Mouse (Mus musculus) large intestine, adult 2 months (tissue): ENCODE measurements around the gene Ptprt. TPM values are rescaled to one million over a fixed set of nuclear protein-coding genes. Genes with fewer than 3 reads are reported as not detected.
"Not testable (repeated sequence)": the region's sequence is repeated elsewhere in the genome, so short reads cannot be mapped to it uniquely, and the experiment has no call there.

ENCODE experiments used
- DNase-seq: peaks from one replicate; pipeline ENCODE4 v3.0.0-alpha.2; 2012; ENCODE audit warnings: low read depth, low spot score
- WGBS: fragments of 180-500 bp; shearing (Covaris S2); methylation state at CpG from one replicate; pipeline ENCODE4 v1.1.7; 2018; 5-methylcytosine and 5-hydroxymethylcytosine counted together
- polyA plus RNA-seq: library from polyadenylated mRNA; depleted of rRNA; stranded (reverse); fragments of >200 nt; gene quantifications from 2 replicates; pipeline ENCODE4 v1.2.3, GENCODE M21; 2012

Gene Ptprt
- polyA plus RNA-seq, 1 experiment, result 0.69 TPM

DNA sequence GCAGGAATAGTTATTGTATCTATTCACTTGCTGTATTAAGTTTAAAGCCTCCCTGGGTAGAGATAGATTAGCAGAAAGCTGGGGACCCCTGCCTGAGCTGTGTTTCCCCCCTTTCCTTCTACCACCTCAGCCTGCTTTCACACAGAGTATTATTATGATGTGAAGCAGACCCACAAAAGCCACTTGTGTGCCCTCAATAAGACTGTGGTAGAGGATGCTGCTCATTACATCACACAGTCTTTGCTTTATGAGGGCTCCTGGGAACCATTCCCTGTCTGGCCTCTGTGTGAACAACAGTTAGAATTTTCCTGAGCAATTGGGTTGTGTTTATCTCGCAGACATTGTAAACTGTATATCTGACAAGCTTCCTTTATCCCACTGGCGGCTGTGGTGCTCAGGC lies 409.7 kb downstream of the Ptprt start:
- 55% methylated on average over 2 of the region's 2 CpGs for WGBS
- DNase-seq, result no peak

DNA sequence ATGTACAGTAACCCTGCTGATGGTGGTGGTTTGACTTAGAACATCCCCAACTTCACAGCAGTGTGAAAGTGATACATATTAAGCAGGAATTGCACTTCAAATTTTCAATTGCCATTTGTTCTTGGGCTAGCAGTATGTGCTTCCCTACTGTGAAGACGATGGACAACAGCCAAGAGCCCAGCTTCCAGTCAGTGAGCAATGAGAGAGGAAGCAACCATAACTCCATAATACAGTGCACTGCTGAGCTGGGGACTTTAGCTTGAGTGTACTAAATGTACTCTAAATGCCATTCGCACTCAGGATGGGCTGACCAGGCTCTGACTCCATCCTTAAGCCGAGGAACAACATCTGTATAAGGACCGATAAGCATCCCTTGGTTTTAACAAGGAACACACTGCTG lies 412.7 kb downstream of the Ptprt start:
- 83% methylated on average over 4 of the region's 4 CpGs for WGBS
- no peak for DNase-seq

DNA sequence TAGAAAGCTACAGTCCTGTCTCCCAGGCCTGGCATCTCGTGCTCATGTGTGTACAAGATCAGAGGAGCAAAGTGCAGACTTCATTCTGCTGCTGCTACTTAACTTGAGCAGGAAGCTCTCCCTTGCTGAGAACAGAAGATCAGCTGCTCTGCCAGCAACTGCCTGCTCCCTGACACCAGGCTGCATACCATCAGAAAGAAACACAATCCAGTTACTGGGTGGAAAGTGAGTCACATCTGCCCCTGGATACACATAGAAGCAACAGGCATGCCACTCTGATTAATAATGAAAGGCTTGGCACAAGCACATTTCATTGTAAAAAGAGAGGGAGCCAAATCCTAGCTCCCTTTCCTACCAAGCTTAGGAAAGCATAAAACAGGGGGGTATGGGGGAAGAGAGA lies 438.5 kb downstream of the Ptprt start:
- DNase-seq, result no peak
- 22% methylated on average over 1 of the region's 1 CpGs for WGBS

DNA sequence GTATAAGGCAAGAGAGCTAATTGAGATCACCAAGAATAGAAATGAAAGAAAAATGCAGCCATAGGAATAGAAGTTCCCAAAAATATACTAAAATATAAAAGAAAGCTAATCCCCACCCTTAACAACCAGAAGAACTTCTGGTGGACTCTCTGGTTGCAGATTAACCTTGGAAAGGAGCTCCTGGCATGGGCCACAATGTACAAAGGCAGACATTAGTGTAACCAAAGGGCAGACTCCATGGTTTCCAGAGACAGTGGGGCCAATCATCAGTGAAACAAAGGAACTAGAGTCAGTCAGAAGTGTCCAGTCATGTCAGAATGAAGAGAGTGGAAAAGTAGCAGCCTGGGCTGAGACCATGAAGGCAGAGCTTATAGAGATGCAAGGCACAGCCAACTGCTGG lies 440.4 kb downstream of the Ptprt start:
- no peak for DNase-seq

DNA sequence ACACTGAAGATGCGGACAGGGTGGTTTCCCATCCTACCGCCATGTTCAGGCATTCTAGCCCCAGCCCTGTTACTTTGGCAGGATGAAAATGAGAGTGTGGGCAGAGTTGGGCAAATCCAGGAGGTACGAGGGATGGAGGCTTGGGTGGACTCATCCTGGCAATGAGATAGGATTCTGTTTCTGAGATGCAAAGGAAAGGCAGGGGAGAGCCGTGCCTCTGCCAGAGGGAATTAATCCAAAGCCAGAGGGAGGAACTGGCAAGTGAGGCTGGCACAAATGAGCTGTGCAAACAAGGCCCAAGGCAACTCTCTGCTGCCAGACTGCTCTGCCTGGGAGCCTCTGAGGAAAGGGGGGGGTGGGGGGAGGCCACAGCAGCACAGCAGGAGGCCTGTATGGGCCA lies 441.4 kb downstream of the Ptprt start:
- DNase-seq, result no peak
- WGBS, result 83% methylated on average over 4 of the region's 4 CpGs

DNA sequence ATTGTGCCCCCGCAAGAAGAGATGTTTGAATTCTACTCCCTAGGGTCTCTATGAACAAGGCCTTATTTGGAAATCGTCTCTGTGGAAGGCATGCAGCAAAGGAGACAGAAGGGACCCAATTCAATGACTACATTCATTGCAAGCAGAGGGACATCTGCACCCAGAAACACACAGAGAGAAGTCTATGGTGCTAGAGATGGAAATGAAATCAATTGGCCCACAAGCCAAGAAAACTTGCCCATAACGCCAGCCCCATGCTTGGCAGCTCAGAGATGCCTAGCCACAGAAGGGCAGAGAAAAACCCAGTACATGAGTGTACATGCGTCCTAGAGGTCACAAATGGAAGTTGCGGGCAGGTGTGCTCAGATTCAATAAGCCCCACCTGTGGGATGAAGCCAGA lies 443.1 kb downstream of the Ptprt start:
- 79% methylated on average over 5 of the region's 5 CpGs for WGBS
- no peak for DNase-seq

DNA sequence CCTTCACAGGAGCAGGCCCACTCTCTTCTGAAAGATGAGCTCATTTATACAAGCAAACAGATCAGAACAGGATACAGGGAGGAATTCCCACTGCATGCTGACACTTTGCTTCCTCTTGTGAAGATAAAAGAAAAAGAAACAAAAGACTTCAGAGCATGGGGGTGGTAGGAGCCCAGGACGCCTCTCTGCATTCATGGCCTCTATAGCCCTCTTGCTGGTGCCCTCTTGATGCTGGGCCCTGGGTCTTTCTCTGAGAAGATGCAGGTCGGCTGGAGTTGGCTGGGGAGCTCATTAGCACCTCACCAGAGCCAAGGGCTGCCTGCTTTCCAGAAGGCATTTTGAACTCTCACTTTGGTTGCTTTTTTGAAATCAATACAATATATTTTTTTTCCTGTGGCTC lies 448.6 kb downstream of the Ptprt start:
- DNase-seq, result no peak
- 38% methylated on average over 2 of the region's 2 CpGs for WGBS

DNA sequence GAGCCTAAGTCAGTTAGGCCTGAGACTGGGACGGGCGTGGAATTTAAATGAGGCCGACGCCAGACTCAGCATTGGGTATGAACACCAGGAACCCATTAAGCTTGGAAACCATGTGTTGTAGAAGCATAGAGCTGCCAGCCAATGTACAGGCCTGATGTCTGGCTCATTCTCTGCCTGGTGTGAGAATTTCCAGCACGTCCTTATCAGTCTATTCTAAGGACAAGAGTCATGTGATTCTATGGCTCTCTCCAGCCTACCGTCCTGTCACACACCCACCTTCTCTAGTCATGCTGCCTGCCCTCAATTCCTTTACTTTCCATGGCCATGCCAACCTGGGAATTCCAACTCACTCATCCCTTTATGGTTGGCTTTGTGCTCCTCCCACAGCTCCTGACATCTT lies 450.4 kb downstream of the Ptprt start:
- WGBS, result 87% methylated on average over 6 of the region's 6 CpGs
- DNase-seq, result no peak

DNA sequence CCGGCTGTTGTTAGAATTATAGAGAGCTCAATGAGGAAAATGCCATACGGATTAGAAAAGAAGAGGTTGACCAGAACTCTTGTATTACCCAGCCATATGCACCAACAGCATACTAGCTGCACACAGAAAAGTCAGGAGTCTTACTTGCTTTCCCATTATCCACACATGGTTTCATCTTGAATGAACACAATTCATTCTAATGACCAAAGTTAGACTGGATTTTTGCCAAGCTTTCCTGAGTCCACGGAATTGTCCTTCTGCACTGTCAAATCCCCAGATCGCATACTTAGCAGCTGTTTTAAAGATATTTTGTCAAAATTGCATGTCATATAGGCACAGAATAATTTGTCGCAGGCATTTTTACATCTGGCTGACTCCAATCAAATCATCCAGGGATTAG lies 463.6 kb downstream of the Ptprt start:
- 79% methylated on average over 5 of the region's 5 CpGs for WGBS
- no peak for DNase-seq

DNA sequence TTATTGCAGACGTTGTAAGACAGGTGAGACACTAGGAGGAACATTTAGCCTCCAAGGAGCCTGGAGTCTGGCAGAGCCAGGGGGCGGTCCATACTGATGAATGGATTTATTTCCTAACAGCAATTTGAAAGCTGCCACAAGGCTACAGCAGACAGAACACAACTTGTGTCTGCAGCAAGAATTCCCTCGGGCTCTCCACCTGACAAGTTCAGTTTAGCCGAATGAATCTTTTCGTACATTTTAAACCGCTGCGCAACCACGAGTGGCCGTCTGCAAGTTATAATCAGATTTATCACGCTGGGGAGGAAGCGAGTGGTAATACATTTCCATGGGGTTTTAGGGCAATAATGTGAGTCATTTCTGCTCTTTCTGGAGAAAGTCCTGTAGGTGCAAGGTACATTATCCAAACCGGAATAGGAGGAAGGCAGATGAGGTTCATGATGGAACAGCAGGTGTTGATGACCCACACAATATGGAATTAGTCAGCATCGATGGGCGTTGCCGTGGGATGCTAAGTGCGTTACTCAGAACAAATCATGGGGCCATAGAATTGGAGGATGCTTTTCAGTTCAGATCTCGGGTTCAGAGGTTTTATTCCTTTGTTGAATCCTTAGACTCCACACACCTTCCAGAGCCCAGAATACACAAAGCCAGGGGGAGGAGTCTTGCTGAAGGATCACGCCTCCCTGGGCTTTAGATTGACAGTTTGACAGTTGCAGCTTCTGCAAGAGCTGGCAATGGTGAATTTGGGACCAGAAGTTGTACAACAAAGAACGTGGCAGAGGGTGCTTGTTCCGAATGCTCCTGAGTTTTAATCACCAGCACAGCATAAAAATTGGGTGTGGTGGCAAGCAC lies 478.1 kb downstream of the Ptprt start:
- no peak for DNase-seq
- 79% methylated on average over 20 of the region's 20 CpGs for WGBS

DNA sequence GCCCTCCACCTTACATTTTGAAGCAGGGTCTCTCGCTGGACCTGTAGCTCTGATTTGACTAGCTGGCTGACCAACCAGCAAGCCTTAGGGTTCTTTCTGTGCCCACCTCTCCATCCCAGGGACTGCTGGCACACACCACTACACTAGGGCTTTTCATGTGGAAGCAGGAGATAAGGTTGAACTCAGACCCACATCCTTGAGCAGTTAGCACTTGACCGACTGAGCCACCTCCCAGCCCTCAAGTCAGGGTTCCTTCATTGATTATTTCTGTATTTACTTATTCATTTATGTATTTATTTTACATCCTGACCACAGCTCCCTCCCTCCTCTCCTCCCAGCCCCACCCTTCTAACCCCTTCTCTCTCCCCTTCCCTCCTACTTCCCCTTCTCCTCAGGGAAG lies 479.1 kb downstream of the Ptprt start:
- DNase-seq, result no peak
- WGBS, result 79% methylated on average over 2 of the region's 2 CpGs

DNA sequence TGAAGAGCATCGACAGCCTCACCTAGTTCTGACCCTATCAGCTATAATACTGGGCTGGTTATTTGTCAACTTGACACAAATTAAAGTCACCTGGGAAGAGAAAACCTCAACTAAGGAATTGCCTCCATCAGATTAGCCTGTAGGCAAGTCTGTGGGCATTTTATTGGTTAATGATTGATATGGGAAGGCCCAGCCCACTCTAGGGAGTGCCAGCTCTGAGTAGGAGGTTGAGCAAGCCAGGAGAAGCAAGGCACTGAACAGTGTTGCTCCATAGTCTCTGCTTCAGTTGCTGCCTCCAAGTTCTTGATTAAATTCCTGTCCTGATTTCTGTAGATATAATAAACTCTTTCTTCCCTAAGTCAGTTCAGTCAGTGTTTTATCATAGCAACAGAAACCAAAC lies 488.4 kb downstream of the Ptprt start:
- no peak for DNase-seq
- 63% methylated on average over 1 of the region's 1 CpGs for WGBS

DNA sequence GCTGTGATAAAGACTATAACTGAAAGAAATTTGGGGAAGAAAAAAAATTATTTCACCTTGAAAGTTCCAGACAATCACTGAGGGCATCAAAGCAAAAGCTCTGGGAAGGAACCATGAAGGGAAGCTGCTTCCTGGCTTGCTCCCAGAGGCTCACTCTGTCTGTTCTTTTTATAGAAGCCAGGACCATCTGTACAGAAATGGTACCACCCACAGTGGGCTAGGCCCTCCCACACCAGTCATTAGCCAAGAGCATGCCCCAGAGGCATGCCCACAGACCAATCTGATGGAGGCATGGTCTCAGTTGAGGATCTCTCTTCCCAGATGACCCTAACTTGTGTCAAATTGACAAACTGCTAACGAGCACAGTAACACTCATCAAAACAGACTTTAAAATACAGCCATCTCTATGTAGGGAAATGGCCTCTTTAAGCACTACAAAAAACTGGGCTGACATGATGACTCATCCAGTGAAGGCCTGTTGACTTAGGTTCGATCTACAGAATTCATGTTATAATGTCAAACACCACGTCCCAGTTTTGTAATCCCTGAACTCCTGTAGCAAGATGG lies 519.0 kb downstream of the Ptprt start:
- DNase-seq, result no peak
- WGBS, result 68% methylated on average over 3 of the region's 3 CpGs

DNA sequence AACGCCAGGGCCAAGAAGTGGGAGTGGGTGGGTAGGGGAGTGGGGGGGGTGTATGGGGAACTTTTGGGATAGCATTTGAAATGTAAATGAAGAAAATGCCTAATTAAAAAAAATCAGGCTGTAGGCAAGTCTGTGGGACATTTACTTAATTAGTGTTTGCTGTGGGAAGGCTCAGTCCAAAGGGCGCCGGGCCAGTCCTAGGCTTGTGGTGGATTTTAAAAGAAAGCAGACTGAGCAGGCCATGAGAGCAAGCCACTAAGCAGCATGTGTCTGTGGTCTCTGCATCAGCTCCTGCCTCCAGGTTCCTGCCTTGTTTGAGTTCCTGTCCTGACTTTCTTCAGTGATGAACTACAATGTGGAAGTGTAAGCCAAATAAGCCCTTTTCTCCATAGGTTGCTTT lies 524.8 kb downstream of the Ptprt start:
- WGBS, result 82% methylated on average over 3 of the region's 3 CpGs
- not testable (repeated sequence) for DNase-seq

DNA sequence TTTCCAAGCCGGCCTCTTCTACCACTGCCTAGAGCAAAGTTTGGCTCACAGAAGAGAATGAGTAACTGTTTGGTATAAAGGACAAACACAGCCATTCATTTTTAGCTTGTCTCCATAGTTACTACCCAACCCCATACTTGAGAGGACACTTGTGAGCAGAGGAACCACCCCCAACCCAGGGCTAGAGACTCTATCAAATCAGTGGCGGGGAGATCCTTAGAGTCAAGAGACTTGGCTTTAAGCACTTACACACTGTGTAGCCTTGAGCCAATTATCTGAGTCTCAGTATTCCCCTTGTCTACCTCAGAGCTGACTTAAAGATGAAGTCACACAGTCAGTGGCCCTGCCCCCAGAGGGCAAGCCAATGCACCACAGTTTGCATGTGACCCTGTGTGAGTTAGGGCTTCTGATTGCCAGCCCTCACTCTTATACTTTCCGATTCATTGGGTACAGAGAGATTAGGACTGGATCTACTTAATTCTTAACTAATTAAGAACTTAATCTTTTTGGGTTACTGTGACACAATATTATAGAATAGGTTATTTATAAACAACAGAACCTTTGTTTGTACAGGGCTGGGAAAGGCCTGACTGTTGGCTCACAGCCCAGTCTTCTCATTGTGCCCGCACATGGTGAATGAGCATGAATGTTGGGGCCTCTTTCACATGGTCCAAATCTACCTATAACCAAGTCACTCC lies 529.2 kb downstream of the Ptprt start:
- 66% methylated on average over 4 of the region's 4 CpGs for WGBS
- no peak for DNase-seq

DNA sequence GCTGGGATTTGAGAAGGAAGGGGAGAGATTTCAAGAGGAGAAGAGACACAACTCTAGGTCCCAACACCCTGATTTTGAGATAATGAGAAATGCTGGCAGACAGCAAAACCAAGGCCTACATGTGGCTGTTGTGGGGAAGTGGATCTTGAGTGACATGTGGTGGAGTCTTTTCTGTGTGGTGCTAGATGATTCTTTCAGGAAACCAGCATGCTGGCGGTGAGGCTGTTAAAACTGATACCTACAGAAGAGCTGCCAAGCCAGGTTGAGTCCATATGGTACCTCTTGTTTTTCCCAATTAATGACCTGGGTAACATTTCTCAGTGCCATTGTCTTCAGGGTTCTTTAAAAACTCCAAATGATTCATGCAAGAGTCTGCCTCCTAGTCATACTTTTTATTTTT lies 531.1 kb downstream of the Ptprt start:
- 100% methylated on average over 1 of the region's 1 CpGs for whole genome bisulfite sequencing
- no peak for DNase-seq

DNA sequence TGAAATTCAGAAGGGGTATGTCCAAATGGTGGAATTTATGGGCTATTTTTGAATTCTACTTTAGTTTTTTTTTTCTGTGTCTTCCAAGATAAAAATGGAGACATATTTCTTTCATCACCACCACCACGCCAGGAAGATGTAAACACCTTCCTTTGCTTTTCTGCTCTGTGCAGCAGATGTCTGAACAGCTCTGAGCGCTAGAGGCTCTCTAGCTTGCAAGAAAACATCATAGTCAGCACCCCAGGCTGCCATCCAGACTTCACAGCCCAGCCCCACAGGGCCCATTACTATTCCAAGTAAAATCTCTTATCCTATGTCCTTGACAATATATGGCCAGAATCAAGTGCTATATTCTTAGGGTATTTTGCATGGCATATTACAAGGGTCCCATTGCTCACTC lies 542.9 kb downstream of the Ptprt start:
- 58% methylated on average over 2 of the region's 2 CpGs for WGBS
- DNase-seq, result no peak

DNA sequence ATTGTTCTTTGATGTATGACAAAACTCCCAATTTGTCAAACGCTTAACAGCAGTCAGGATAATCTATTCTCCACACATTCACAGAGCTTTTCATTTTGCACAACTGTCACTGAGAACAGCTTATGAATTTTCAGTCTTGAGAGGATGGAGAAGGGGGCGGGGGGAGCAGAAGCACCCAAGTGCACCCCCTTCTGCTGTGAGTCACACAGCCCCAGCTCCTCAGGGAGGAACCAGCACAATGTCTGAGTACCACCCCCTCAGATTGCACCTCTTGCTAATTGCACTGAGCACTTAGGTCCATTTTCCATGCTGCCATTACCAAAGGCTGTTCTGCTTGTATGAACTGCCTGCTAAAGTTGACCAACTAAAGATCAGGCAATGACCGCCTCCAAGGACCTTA lies 578.6 kb downstream of the Ptprt start:
- DNase-seq, result no peak
- WGBS, result 86% methylated on average over 3 of the region's 3 CpGs

DNA sequence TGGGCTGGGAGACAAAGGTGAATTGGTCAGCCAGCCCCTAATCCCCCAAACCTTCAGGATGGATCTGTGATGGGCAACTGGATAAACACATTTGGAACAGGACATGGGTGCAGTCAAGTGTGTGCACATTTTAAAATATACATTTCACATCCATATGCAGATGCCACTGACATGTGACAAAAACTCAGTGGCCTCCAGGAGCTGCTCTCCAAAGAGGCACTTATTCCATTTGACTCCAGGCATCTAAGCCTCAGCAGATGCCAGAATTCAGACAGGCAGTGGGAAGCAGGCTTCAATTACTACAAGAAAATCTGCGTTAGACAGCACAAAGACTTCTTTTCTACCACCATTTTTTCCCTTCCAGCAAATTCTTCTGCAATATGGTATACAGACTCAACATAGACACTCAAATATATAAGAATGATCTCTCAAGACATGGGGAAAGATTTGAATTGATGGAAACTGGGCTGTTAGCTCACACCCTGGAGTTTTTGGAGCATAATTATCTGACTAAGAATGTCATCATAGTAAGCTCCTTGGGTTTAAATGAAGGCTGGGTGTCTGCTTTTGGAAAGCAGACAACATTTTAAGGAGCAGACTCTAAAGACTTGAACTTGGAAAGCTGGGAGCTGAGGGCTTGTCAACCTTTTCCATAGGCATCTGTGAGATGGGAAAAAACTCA lies 580.1 kb downstream of the Ptprt start:
- WGBS, result 62% methylated on average over 1 of the region's 1 CpGs
- DNase-seq, result no peak

DNA sequence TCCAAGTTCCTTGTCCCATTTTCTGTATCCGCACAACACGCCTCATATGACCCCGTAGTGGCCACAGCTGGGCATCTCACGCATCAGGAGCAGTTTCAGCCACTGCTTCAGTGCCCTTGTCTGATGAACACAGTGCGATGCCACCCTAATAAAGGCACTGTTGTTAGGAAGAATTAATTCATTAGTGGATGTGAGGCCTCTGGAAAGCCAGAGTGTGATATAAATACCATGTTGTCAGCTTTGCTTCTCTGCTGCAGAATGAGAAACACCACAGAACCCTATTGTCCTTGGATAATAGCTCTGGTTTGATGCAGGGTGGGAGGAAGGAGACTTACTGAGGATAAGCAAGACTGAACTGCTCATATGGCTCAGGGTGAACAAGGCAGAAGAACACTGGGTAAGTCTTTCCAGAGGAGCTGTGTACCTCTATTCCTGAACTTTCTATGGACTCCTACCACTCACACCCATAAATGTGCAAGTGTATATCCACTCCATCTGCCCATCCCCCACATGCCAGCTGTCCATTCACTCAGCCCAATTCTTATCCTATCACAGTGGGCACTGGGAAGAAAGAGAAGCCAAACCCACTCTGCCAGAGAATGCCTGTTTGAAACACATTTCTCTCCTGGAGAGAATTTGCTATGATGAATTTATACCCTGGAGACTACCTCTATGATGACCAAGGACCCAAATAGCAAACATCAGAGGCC lies 582.2 kb downstream of the Ptprt start:
- no peak for DNase-seq
- WGBS, result 81% methylated on average over 5 of the region's 5 CpGs
